Mouse (Mus musculus) limb, embryonic 11.5 days (tissue): ENCODE measurements around the gene Clint1. TPM values are rescaled to one million over a fixed set of nuclear protein-coding genes. Genes with fewer than 3 reads are reported as not detected.
A peak's percentile ranks its signal among the peaks of the same experiment; 100 is the strongest.

ENCODE experiments used
- ATAC-seq: fragments of 200-750 bp; cut with Nextera tagmentation; 2 replicates; pipeline ENCODE4 v1.8.0; 2017; ENCODE audit warnings: low read depth; ENCODE audit not compliant: insufficient number of reproducible peaks, low FRiP score, low TSS enrichment
- DNase-seq: peaks from one replicate; pipeline ENCODE4 v3.0.0-alpha.2; 2015; ENCODE audit warnings: low spot score
- H3K27ac ChIP-seq: fragments of 300-500 bp; sonication (generic); replicated peaks from 2 replicates; pipeline ENCODE4 v1.5.1; 2014; ENCODE audit warnings: low read depth, mild to moderate bottlenecking, low read length
- H3K27me3 ChIP-seq: fragments of 300-500 bp; sonication (generic); 2 replicates; pipeline ENCODE4 v1.6.1; 2014; ENCODE audit warnings: mild to moderate bottlenecking, low read length, mixed read lengths; ENCODE audit not compliant: control insufficient read depth, insufficient read depth
- H3K36me3 ChIP-seq: fragments of 300-500 bp; sonication (generic); 2 replicates; pipeline ENCODE4 v1.6.1; 2014; ENCODE audit warnings: mild to moderate bottlenecking, low read length, moderate library complexity, mixed read lengths; ENCODE audit not compliant: control insufficient read depth, insufficient read depth
- H3K4me1 ChIP-seq: fragments of 300-500 bp; sonication (generic); 2 replicates; pipeline ENCODE4 v1.6.1; 2014; ENCODE audit warnings: low read length, mixed read lengths; ENCODE audit not compliant: control insufficient read depth, insufficient read depth
- H3K4me2 ChIP-seq: fragments of 300-500 bp; sonication (generic); 2 replicates; pipeline ENCODE4 v1.6.1; 2014; ENCODE audit warnings: low read depth, mild to moderate bottlenecking, moderate library complexity; ENCODE audit not compliant: severe bottlenecking
- H3K4me3 ChIP-seq: fragments of 300-500 bp; sonication (generic); 2 replicates; pipeline ENCODE4 v1.5.1; 2014; ENCODE audit warnings: low read depth, low read length
- H3K9ac ChIP-seq: fragments of 300-500 bp; sonication (generic); 2 replicates; pipeline ENCODE4 v1.6.1; 2014; ENCODE audit warnings: mild to moderate bottlenecking, low read length
- H3K9me3 ChIP-seq: fragments of 300-500 bp; sonication (generic); 2 replicates; pipeline ENCODE4 v1.6.1; 2016; ENCODE audit warnings: low read length; ENCODE audit not compliant: control insufficient read depth
- WGBS: fragments of 180-500 bp; shearing (Covaris S2); extraction: QIAGEN DNeasy Blood & Tissue Kit; methylation state at CpG from one replicate; pipeline ENCODE4 v1.1.7; 2014; 5-methylcytosine and 5-hydroxymethylcytosine counted together
- microRNA-seq: library from miRNA; unstranded; fragments of <30 nt; microRNA quantifications from one replicate; pipeline ENCODE4, GENCODE M21; 2016
- polyA plus RNA-seq: library from polyadenylated mRNA; unstranded; fragments of >200 nt; fragmentation: Nextera tagmentation; extraction: Ambion mirVana; gene quantifications from 2 replicates; pipeline ENCODE4 v1.2.1, GENCODE M21; 2014

The Clint1 gene
- polyA plus RNA-seq, 1 experiment from 2014 or later: 77.6 TPM

DNA sequence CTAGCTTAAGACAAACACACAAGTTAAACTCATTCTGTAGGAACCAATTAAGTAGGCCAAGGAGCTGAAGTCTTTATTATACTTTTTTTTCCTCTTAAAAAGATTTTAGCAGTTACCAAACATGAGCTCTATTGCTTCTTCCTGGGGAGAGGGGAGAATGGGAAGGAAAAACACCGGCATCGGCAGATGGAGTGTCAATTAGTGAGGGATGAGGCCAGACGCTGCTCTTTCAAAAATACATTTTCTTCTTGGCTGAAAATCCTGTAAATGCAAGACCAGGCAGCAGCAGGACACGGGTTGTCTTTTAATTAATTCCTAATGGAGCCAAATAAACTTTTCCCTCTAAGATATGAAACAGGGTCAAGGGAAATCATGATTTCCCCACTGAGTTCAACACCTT lies 94.9 kb downstream of the Clint1 start:
- H3K27me3 ChIP-seq: no peaks in the 10 kb centered on the region
- peaks cover 6% of the 10 kb centered on the region; the same call in 1 of the 2 replicates for H3K4me1 ChIP-seq
- no peak overlapping the region for H3K9ac ChIP-seq
- H3K36me3 ChIP-seq: no peaks in the 10 kb centered on the region; the same call in 1 of the 2 replicates
- no peak overlapping the region for H3K27ac ChIP-seq
- DNase-seq: no peak
- H3K4me2 ChIP-seq: no peak overlapping the region
- 77% methylated on average over 4 of the region's 4 CpGs for WGBS
- H3K4me3 ChIP-seq: no peak overlapping the region
- no peaks in the 10 kb centered on the region for H3K9me3 ChIP-seq
- ATAC-seq: no peak

DNA sequence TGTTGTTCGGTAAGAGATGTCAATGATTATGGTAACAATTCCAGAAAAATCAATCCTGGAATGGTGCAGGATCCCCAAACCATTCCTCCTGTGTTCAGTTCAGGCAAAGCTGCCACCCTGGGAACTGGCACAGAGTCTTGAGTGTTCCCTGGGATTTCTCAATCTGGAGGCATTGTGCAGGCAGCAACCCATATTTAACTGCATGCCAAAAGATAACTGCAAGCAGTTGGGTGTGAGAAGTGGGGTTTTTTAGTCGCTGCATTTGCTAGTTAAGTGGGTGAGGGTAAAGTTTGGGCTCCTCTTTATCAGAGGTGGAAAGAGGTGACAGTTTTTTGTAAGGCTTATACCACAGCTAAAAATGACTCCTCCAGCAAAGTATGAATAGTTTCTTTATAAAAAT lies 95.6 kb downstream of the Clint1 start:
- H3K9ac ChIP-seq: no peak overlapping the region
- 83% methylated on average over 2 of the region's 2 CpGs for WGBS
- H3K36me3 ChIP-seq: no peaks in the 10 kb centered on the region; the same call in 1 of the 2 replicates
- no peak overlapping the region for H3K27ac ChIP-seq
- ATAC-seq (no peak), DNase-seq (no peak)
- H3K4me1 ChIP-seq: peaks cover 6% of the 10 kb centered on the region; the same call in 1 of the 2 replicates
- H3K4me3 ChIP-seq: no peak overlapping the region
- no peaks in the 10 kb centered on the region for H3K9me3 ChIP-seq
- H3K27me3 ChIP-seq: no peaks in the 10 kb centered on the region
- H3K4me2 ChIP-seq: no peak overlapping the region

DNA sequence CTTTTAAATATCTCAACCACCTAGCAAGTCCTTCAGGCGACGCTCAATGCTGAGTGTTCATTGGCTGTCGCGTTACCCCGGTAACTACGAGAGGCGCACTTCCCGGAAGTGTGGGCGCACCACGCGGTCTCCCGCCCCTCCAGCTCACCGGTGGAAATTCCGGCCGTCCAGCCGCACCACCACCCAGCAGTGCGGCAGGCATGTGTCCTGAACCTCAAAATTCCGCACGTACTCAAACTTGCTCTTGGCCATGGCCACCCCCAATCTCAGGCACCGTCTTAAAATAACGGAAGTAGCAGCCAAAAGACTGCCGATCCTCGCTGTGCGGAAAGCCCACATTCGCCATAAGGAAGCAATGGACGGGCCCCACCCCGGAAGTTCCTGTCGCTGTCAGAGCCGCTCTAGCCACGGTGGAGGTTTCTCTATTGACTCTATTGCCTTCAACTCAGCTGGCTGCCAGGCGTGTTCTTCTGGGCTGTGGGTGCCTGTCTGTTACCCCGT lies 103.3 kb downstream of the Clint1 start, which contains the start of gene Thg1l:
TSS of gene Thg1l (minus strand) at position 368 of the 501 bp plus-strand sequence.
- 1% methylated on average over 32 of the region's 32 CpGs for WGBS
- Histone ChIP-seq H3K4me3 (peak within 1 kb of the TSS; percentile 57), H3K27ac (no peak within 1 kb of the TSS), H3K9me3 (no peaks in the 10 kb centered on the region), H3K4me2 (peak within 1 kb of the TSS; percentile 46; the same call in 1 of the 2 replicates), H3K9ac (peak within 1 kb of the TSS; percentile 40; the same call in 1 of the 2 replicates), H3K27me3 (no peaks in the 10 kb centered on the region), H3K36me3 (no peaks in the 10 kb centered on the region; the same call in 1 of the 2 replicates), H3K4me1 (no peaks in the 10 kb centered on the region)
- ATAC-seq (peak; percentile 96), DNase-seq (peak; percentile 95)

DNA sequence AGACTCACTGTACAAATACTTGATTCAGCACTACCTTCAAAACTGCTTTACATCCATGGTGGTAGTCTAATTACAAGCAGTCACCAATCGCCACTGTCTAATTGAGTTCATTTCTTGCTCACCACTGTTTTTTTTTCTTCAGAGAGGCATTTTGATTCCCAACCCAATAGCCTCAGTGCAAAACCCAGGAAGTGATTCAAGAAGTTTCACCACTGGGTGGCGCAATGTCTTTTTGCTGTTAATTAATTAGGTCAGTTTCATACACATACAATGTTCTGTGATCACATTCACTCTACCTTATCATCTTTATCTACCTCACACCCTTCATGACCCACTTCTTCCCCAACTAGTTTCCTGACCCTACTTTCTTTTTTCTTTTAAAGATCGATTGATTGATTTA lies 107.7 kb downstream of the Clint1 start:
- H3K4me3 ChIP-seq: no peak overlapping the region
- no peak for DNase-seq
- no peak for ATAC-seq
- H3K27ac ChIP-seq: no peak overlapping the region
- 76% methylated on average over 3 of the region's 3 CpGs for WGBS
- H3K4me2 ChIP-seq: no peak overlapping the region
- H3K27me3 ChIP-seq: no peaks in the 10 kb centered on the region
- no peak overlapping the region for H3K9ac ChIP-seq
- no peaks in the 10 kb centered on the region for H3K4me1 ChIP-seq
- no peaks in the 10 kb centered on the region for H3K9me3 ChIP-seq
- no peaks in the 10 kb centered on the region for H3K36me3 ChIP-seq

DNA sequence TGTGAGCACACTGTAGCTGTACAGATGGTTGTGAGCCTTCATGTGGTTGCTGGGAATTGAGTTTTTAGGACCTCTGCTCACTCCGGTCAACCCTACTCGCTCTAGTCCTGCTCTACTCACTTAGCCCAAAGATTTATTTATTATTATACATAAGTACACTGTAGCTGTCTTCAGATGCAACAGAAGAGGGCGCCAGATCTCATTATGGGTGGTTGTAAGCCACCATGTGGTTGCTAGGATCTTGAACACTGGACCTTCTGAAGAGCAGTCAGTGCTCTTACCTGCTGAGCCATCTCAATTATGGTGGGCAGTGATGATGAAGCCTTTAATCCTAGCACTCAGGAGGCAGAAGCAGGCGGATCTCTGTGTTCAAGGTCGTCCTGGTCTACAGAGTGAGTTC lies 108.2 kb downstream of the Clint1 start:
- ATAC-seq (no peak), DNase-seq (no peak)
- H3K4me3 ChIP-seq: no peak overlapping the region
- no peaks in the 10 kb centered on the region for H3K9me3 ChIP-seq
- H3K27me3 ChIP-seq: no peaks in the 10 kb centered on the region
- H3K4me2 ChIP-seq: no peak overlapping the region
- H3K4me1 ChIP-seq: no peaks in the 10 kb centered on the region
- H3K36me3 ChIP-seq: no peaks in the 10 kb centered on the region
- H3K9ac ChIP-seq: no peak overlapping the region
- no peak overlapping the region for H3K27ac ChIP-seq
- whole genome bisulfite sequencing: 87% methylated on average over 5 of the region's 5 CpGs

Small RNA genes lying within 50 kb of the gene (microRNA-seq; reads per million reads assigned to microRNA genes)
- gene Gm22751: not detected

Other genes starting within 250 kb of the Clint1 start
- 8.0 and 9.6 TPM in 2 replicates for gene Lsm11, start 92.9 kb downstream of the Clint1 start, polyA plus RNA-seq
- gene Thg1l, start 103.4 kb downstream of the Clint1 start, polyA plus RNA-seq: 12.1 and 14.3 TPM in 2 replicates
- 0.20 and 0.23 TPM in 2 replicates for gene Sox30, start 128.3 kb downstream of the Clint1 start, polyA plus RNA-seq
- 3.4 and 4.8 TPM in 2 replicates for gene Gm12166, start 200.3 kb downstream of the Clint1 start, polyA plus RNA-seq
- 11.0 and 12.1 TPM in 2 replicates for gene Adam19, start 203.9 kb downstream of the Clint1 start, polyA plus RNA-seq